Mouse (Mus musculus) midbrain, embryonic 16.5 days (tissue): Measurements from ENCODE around the gene Pak3. TPM values are rescaled to one million over a fixed set of nuclear protein-coding genes. Genes with fewer than 3 reads are reported as not detected.

Experiments
- ATAC-seq: fragments of 200-750 bp; cut with Nextera tagmentation; 2 replicates; pipeline ENCODE4 v1.8.0; 2017; ENCODE audit warnings: moderate TSS enrichment
- H3K27ac ChIP-seq: fragments of 300-500 bp; sonication (generic); 2 replicates; pipeline ENCODE4 v1.5.1; 2014; ENCODE audit warnings: mild to moderate bottlenecking, low read length, mixed read lengths
- H3K27me3 ChIP-seq: fragments of 300-500 bp; sonication (generic); 2 replicates; pipeline ENCODE4 v1.6.1; 2014; ENCODE audit warnings: low read depth, low read length, mixed read lengths; ENCODE audit not compliant: control insufficient read depth, insufficient read depth
- H3K36me3 ChIP-seq: fragments of 300-500 bp; sonication (generic); 2 replicates; pipeline ENCODE4 v1.6.1; 2014; ENCODE audit warnings: mild to moderate bottlenecking, low read length, moderate library complexity, mixed read lengths; ENCODE audit not compliant: control insufficient read depth, insufficient read depth
- H3K4me1 ChIP-seq: fragments of 300-500 bp; sonication (generic); 2 replicates; pipeline ENCODE4 v1.6.1; 2014; ENCODE audit warnings: mild to moderate bottlenecking, low read length, mixed read lengths; ENCODE audit not compliant: control insufficient read depth, insufficient read depth
- H3K4me2 ChIP-seq: fragments of 300-500 bp; sonication (generic); 2 replicates; pipeline ENCODE4 v1.6.1; 2014; ENCODE audit warnings: mild to moderate bottlenecking, low read length, mixed read lengths
- H3K4me3 ChIP-seq: fragments of 300-500 bp; sonication (generic); 2 replicates; pipeline ENCODE4 v1.5.1; 2014; ENCODE audit warnings: low read depth, mild to moderate bottlenecking, low read length, moderate library complexity, mixed read lengths
- H3K9ac ChIP-seq: fragments of 300-500 bp; sonication (generic); 2 replicates; pipeline ENCODE4 v1.6.1; 2014; ENCODE audit warnings: low read depth, low read length, mixed read lengths
- H3K9me3 ChIP-seq: fragments of 300-500 bp; sonication (generic); replicated peaks from 2 replicates; pipeline ENCODE4 v1.6.1; 2014; ENCODE audit warnings: mild to moderate bottlenecking, low read length, mixed read lengths; ENCODE audit not compliant: control insufficient read depth, poor library complexity, severe bottlenecking
- WGBS: fragments of 180-500 bp; shearing (Covaris S2); extraction: QIAGEN DNeasy Blood & Tissue Kit; methylation state at CpG from one replicate; pipeline ENCODE4 v1.1.7; 2014; 5-methylcytosine and 5-hydroxymethylcytosine counted together
- polyA plus RNA-seq: library from polyadenylated mRNA; unstranded; fragments of >200 nt; fragmentation: Nextera tagmentation; extraction: Ambion mirVana; gene quantifications from 2 replicates; pipeline ENCODE4 v1.2.1, GENCODE M21; 2015

The Pak3 gene
- polyA plus RNA-seq, 1 experiment from 2014 or later: 294 TPM

DNA sequence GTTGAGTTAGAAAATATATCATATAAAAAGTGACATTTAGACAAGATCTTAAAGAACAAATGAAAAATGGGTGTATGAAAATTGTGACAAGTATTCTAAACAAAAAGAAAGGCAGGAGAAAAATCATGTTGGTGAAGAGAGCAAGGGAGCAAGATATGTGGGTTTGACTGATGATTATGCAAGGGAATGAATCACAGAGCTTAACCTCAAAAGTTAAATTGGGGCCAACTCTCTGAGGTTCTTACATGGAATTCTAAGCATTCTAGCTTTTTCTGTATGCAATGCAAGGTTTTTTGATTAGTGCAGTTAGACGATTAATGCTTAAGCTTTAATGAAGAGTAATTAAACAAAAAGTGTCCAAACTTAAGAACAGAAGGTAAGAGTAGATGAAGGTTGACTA, 203.9 kb downstream of the Pak3 start:
- Histone ChIP-seq H3K27me3 (no peaks in the 10 kb centered on the region), H3K27ac (no peak overlapping the region), H3K36me3 (no peaks in the 10 kb centered on the region), H3K9ac (no peak overlapping the region), H3K9me3 (no peaks in the 10 kb centered on the region), H3K4me3 (no peak overlapping the region), H3K4me1 (no peaks in the 10 kb centered on the region), H3K4me2 (no peak overlapping the region)
- 80% methylated on average over 1 of the region's 1 CpGs for WGBS
- ATAC-seq: no peak

DNA sequence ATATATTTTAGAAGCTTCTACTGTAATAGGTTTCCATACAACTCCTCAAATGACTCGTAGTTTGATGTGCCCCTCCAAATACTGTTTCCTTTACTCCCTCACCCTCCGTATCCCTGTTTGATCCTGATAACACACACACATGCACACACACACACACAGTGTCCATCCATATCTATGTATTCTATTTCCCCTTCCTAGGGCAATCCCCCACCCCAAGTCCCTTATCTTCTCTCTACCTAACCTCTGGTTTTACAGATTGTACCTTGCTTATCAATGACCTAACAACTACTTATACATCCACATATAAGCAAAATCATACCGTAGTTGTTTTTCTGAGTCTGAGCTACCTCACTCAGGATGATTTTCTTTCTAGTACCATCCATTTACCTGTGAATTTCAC, 207.0 kb downstream of the Pak3 start:
- H3K9me3 ChIP-seq: no peaks in the 10 kb centered on the region
- peaks cover 2% of the 10 kb centered on the region; the same call in 1 of the 2 replicates for H3K36me3 ChIP-seq
- no peak for ATAC-seq
- no peak overlapping the region for H3K4me2 ChIP-seq
- no peak overlapping the region for H3K27ac ChIP-seq
- no peaks in the 10 kb centered on the region for H3K4me1 ChIP-seq
- no peaks in the 10 kb centered on the region for H3K27me3 ChIP-seq
- WGBS: 98% methylated on average over 3 of the region's 3 CpGs
- no peak overlapping the region for H3K9ac ChIP-seq
- H3K4me3 ChIP-seq: no peak overlapping the region

DNA sequence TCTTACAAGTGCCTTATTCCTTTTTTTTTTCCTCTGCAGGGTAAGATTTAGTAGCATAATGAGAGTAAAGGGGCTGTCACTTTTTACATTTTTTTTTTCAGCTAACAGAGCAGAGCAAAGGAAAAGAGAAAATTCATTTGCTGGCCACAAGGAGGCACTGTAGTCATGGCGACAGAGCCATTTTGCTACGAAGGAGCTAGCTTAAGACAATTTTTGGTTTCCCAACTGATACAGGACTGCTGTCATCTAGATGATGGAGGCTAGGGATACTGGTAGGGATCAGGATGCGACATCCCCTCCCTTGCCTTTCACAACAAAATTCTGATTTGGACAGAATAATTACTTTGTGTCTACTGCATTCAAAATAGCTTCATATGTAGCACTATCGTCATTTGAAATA, 217.6 kb downstream of the Pak3 start:
- Histone ChIP-seq H3K27ac (no peak overlapping the region), H3K4me3 (no peak overlapping the region), H3K4me2 (no peak overlapping the region), H3K36me3 (no peaks in the 10 kb centered on the region), H3K9ac (no peak overlapping the region), H3K9me3 (no peaks in the 10 kb centered on the region), H3K27me3 (no peaks in the 10 kb centered on the region), H3K4me1 (no peaks in the 10 kb centered on the region)
- ATAC-seq: no peak
- WGBS: 45% methylated on average over 4 of the region's 4 CpGs

DNA sequence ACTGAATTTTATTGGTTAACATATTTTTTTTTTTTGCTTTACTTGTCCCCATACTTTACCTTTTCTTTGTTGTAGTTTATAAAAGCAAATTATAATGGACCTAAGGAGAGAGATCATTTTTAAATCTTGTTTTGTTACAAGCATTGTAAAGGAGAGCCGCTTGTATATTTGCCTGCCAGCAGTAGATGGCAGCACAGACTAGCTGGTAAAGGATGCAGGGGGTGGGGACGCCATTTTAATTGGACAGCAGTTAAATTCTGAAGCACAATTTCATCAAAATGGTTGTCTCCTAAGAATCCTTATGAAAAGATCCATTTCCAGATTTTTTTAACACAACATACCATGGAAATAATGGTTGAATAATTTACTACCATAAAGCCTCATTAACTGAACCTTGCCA, 220.8 kb downstream of the Pak3 start:
- no peak for ATAC-seq
- Histone ChIP-seq H3K4me1 (no peaks in the 10 kb centered on the region), H3K4me2 (no peak overlapping the region), H3K27ac (no peak overlapping the region), H3K9me3 (no peaks in the 10 kb centered on the region), H3K4me3 (no peak overlapping the region), H3K9ac (no peak overlapping the region), H3K27me3 (no peaks in the 10 kb centered on the region), H3K36me3 (no peaks in the 10 kb centered on the region)
- WGBS: 18% methylated on average over 2 of the region's 2 CpGs

DNA sequence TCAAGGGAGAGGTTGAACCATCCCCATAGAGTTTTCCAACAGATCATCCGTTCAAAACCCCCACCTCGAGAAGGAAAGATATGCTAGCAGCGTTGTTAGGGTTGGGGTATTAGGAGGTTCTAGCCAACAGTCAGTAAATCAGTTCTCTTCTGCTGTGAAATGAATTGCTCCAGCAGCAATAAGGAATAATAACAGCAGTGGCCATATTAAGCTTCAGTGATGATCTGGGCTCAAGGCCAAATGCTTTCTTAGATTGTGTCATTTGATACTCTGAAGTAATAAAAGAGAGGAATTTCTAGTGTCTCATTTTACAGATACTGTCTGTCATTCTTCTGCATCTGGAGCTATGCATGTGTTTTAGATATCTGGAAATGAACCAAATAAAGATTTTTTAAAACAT, 244.2 kb downstream of the Pak3 start:
- Histone ChIP-seq H3K4me1 (no peaks in the 10 kb centered on the region), H3K9me3 (no peaks in the 10 kb centered on the region), H3K9ac (no peak overlapping the region), H3K36me3 (no peaks in the 10 kb centered on the region), H3K27me3 (no peaks in the 10 kb centered on the region), H3K27ac (no peak overlapping the region), H3K4me3 (no peak overlapping the region), H3K4me2 (no peak overlapping the region)
- 83% methylated on average over 3 of the region's 3 CpGs for WGBS
- ATAC-seq: no peak

DNA sequence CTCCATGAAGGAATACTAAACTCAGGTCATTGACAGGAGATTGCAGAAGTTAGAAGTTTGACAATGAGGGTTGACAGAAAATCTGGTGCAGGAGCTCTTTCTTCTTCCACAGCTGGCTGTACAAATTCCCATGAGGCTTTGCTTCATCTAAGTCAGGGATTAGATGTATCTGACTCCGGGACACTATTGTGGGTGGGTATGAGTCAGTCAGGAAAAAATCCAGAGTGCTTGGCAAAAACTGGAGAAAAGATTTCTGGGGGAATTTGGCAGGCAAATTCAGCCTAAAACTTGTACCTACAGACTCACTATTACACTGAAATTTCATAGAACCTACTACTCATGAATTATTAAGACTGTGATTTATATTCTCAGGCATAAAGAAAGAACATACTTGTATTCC, 297.6 kb downstream of the Pak3 start:
- H3K4me3 ChIP-seq: no peak overlapping the region
- no peak overlapping the region for H3K9ac ChIP-seq
- H3K36me3 ChIP-seq: no peaks in the 10 kb centered on the region
- no peak overlapping the region for H3K27ac ChIP-seq
- no peaks in the 10 kb centered on the region for H3K27me3 ChIP-seq
- 71% methylated on average over 1 of the region's 1 CpGs for WGBS
- H3K4me1 ChIP-seq: no peaks in the 10 kb centered on the region
- H3K4me2 ChIP-seq: no peak overlapping the region
- ATAC-seq: no peak
- H3K9me3 ChIP-seq: no peaks in the 10 kb centered on the region

DNA sequence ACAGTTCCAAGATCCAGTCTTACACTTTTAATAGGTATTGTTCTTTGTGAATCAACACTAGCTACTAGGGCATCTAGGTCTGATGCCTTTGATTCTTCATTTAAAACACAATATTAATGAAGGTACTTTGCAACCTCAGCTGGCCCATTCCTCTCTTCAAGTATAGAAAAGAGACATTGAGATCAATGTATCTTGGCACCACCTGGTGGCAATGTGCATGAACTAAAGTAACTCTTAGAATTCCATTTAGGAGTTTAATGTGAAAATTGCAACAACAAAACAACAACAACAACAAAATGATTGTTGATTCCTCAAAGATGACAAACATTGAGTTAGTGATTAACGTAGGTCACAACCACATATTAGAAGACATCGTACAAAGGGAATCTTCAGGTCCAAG, 300.6 kb downstream of the Pak3 start:
- Histone ChIP-seq H3K9me3 (no peaks in the 10 kb centered on the region), H3K4me1 (no peaks in the 10 kb centered on the region), H3K4me2 (no peak overlapping the region), H3K36me3 (no peaks in the 10 kb centered on the region), H3K27me3 (no peaks in the 10 kb centered on the region), H3K4me3 (no peak overlapping the region), H3K9ac (no peak overlapping the region), H3K27ac (no peak overlapping the region)
- 94% methylated on average over 2 of the region's 2 CpGs for WGBS
- ATAC-seq: no peak

DNA sequence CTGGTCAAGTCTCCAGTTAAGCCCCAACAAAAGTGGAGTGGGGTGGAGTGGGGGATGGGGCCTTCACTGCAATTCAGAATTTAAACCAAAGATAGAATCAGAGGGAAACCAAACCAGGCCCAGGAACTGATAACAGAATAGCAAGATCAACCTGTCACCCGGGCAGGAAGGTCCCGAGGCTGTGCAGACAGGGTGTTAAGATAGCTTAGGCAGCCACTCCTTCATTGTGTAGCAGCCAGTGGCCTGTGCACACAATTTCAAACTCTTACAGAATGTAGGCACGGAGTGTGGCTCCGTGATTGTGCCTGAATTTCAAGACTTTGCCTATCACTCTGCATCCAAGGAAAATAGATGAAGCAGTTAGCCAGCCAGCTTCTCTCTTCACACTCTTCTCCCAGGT, 308.1 kb downstream of the Pak3 start:
- no peaks in the 10 kb centered on the region for H3K27me3 ChIP-seq
- H3K4me1 ChIP-seq: no peaks in the 10 kb centered on the region
- H3K9ac ChIP-seq: no peak overlapping the region
- H3K9me3 ChIP-seq: no peaks in the 10 kb centered on the region
- 40% methylated on average over 4 of the region's 4 CpGs for WGBS
- H3K4me3 ChIP-seq: no peak overlapping the region
- H3K4me2 ChIP-seq: no peak overlapping the region
- no peak overlapping the region for H3K27ac ChIP-seq
- no peak for ATAC-seq
- H3K36me3 ChIP-seq: no peaks in the 10 kb centered on the region

DNA sequence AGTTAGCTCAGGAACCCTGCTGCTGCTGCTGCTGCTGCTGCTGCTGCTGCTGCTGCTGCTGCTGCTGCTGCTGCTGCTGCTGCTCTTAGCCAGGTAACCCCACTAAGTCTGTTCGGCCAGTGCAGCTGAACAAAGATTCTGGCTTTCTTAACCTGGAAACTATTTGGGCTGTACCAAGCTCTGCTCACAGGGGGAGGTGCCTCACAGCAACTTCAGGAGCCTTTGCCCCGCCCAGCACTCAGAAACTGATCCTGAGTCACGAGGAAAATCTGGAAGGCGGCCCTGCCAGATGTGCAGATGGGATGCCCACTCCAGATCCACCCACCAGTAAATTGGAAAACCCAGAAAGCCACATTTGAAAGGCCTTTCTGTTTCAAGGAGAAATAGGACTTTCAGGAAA, 308.8 kb downstream of the Pak3 start, which contains the start of gene Capn6:
Gene Capn6 (minus strand): TSS at position 203 of the 400 bp plus-strand sequence.
- WGBS: 51% methylated on average over 4 of the region's 4 CpGs
- no peak within 1 kb of the TSS for H3K9ac ChIP-seq
- no peaks in the 10 kb centered on the region for H3K9me3 ChIP-seq
- no peak for ATAC-seq
- H3K36me3 ChIP-seq: no peaks in the 10 kb centered on the region
- no peak within 1 kb of the TSS for H3K27ac ChIP-seq
- no peaks in the 10 kb centered on the region for H3K27me3 ChIP-seq
- no peaks in the 10 kb centered on the region for H3K4me1 ChIP-seq
- H3K4me2 ChIP-seq: no peak within 1 kb of the TSS
- H3K4me3 ChIP-seq: no peak within 1 kb of the TSS

DNA sequence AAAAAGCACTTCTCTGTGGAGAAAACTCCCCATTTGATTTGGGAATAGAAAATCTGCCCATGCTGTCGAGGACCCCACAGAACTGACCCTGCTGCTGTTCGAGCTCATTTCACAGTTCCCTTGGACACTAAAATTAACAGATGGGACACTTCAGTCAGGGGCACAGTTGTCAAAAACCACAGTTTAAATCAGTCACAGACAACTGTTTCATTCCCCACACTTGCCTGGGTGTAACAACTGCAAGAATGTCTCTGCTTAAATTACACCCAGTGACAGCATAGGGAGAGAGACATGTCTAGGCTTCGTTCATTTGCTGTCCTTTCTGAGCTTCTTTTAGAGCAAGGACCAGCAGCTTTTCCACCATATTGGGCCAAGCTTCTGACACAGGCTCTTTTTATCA, 328.2 kb downstream of the Pak3 start:
- H3K4me1 ChIP-seq: no peaks in the 10 kb centered on the region
- no peaks in the 10 kb centered on the region for H3K27me3 ChIP-seq
- no peak overlapping the region for H3K9ac ChIP-seq
- WGBS: 72% methylated on average over 3 of the region's 3 CpGs
- H3K27ac ChIP-seq: no peak overlapping the region
- no peaks in the 10 kb centered on the region for H3K36me3 ChIP-seq
- no peak overlapping the region for H3K4me3 ChIP-seq
- no peak for ATAC-seq
- no peaks in the 10 kb centered on the region for H3K9me3 ChIP-seq
- H3K4me2 ChIP-seq: no peak overlapping the region
